Mouse (Mus musculus) layer of hippocampus, adult 9-10 months (tissue): Measurements from ENCODE around the gene Col23a1.
A peak's percentile ranks its signal among the peaks of the same experiment; 100 is the strongest.

Experiments
- DNase-seq: peaks from one replicate; pipeline ENCODE4 v3.0.0; 2022; ENCODE audit warnings: low spot score

Col23a1 gene

GRCm38 (mm10) chr11:51388892-51389340, 99.2 kb downstream of the Col23a1 start:
- no peak for DNase-seq

- DNase-seq, result no peak
These were observed 100.0 kb downstream of the Col23a1 start for GRCm38 (mm10) chr11:51389763-51390162.

- no peak for DNase-seq
These were observed 100.8 kb downstream of the Col23a1 start for GRCm38 (mm10) chr11:51390521-51390920.

- DNase-seq, result peak; percentile 50
These were observed 101.8 kb downstream of the Col23a1 start for GRCm38 (mm10) chr11:51391548-51391947.

DNA sequence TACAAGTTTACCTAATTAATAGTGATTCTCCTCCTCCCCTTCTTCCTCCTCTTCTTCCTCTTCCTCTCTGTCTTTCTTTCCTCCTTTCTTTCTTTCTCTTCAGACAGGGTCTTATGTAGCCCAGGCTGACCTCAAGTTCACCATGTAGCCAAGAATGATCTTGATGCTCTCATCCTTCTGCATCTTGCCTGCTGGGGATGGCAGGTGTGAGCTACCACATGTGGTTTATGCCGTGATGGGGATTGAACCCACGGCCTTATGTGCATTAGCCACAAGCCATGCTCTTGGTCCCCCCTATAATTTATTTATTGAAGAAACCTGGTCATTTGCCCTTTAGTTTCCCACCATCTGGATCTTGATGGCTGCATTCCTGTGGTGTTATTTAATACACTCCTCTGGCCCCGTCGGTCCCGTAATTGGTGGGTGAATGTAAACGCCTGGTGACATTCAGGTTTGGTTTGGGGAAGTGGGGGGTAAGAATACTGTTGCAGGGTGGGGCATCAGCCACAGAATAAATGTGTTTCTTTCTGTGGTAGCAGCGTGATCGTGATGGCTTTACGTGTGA, 104.7 kb downstream of the Col23a1 start:
- DNase-seq, result no peak

GRCm38 (mm10) chr11:51396451-51396850, 106.7 kb downstream of the Col23a1 start:
- DNase-seq, result no peak

GRCm38 (mm10) chr11:51398084-51398483, 108.4 kb downstream of the Col23a1 start:
- no peak for DNase-seq

DNA sequence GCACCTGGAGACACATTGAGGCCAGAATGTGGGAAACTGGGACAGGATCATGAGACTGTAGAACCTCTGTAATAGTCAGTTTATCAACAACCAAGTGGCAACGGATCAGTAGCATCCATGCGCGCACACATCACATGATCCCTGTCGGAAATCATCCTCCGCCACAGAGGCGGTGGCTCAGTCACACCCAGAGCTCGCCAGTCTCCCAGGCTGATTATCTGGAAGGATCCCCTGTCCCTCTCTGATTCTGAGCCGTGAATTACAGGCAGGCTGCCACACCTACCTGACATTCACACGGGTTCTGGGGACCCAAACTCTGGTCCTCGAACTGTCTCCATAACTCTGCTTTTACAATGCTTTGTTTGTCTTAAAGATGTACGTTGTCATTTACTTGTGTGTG, 110.6 kb downstream of the Col23a1 start:
- DNase-seq, result no peak

- DNase-seq, result no peak
These were observed 111.9 kb downstream of the Col23a1 start for GRCm38 (mm10) chr11:51401481-51402128.

GRCm38 (mm10) chr11:51403886-51404285, 114.2 kb downstream of the Col23a1 start:
- no peak for DNase-seq

DNA sequence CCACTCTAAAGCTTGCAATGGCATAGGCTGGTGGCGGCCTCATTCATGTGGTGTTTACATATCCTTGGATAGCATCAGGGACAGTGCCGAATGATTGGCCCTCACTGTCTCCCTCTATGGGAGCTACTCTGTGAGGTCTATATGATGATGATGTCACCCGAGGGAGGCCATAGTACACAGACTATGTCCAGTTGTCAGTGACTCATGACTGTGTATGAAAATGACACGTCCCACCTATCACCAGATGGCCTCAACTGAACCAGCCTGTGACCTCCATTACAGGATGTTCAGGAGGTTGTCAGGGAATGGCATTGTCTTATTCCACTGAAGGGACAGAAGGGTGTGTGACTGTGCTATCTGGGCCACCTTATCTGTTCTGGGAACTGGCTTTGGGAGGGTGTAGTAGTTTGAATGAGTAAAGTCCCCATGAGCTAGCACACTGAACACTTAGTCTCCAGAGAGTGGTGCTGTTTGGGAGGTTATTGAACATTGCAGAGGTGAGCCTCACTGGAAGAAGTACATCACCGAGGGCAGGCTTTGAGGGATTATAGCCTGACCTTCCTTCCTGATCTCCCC, 115.2 kb downstream of the Col23a1 start:
- no peak for DNase-seq

DNA sequence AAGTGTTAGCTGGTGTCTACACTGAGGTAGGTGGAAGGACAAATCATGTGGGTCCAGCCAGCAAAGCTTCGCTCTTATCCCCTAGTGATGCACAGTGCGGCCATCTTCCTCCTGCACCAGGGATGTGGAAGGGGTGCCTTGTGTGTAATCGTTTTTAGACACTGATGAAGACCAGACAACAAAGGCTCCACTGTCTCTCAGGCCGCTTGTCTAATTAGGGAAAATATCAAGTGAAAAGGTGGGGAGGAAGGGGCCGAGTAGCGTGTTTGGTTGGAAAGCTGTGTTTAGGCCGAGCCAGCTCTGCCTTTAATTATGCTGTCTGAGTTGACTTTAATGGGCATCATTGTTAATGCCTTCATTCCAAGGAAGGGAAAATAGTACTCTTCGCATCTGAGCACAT, 116.8 kb downstream of the Col23a1 start:
- no peak for DNase-seq

DNA sequence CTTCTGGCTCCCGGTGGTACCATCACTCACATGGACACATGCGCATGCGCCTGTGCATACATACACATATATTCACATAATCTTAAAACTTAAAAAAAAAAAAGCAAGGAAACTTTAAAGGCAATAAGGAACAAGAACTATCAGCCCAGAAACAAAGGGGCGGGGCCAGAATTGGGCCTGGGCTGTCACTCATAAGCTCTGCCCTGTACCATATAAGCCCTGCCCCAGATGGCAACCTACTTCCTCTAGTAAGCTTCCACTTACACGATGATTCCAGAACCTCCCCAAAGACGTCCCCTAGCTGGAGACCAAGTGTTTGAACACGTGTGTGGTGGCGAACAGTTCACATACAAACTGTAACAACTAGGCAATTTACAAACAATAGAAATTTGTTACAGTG, 117.6 kb downstream of the Col23a1 start:
- DNase-seq, result no peak

DNA sequence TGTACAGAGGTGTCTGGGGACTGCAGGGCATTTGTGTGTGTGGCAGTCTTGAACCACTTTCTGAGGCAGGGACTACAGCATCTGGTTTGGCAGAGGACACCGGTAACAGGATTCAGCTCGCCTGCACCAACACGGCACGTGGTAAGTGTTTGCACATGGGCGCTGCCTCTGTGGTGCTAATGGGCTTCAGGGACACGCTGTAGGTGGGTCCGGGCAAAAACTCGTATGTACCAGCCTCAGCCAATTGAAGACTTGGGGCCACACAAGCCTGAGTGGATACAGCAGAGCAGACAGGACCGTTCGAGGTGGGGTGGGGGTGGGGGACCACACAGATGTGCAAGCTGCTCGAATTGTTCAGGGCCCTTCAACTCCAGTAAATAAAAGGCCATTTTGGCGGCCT, 121.1 kb downstream of the Col23a1 start:
- DNase-seq, result no peak

DNA sequence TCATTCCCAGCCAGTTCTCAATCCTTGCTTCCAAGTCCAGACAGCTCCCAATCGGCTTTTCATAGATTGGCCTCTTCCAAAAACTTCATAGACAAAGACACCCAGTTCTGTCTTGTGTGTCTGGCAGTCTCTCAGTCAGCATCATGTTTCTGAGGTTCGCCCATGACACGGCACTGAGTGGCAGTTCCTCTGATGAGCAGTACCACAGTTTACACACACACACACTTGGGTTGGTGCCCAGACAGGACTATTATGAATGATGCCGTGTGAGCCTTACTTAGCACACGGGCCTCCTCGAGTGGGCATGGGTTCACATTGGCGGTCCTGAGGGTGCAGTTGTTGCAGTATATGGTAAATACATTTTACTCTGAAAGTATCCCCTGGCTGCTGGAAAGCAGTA, 124.8 kb downstream of the Col23a1 start:
- no peak for DNase-seq

- no peak for DNase-seq
These were observed 125.4 kb downstream of the Col23a1 start for GRCm38 (mm10) chr11:51415049-51415688.

DNA sequence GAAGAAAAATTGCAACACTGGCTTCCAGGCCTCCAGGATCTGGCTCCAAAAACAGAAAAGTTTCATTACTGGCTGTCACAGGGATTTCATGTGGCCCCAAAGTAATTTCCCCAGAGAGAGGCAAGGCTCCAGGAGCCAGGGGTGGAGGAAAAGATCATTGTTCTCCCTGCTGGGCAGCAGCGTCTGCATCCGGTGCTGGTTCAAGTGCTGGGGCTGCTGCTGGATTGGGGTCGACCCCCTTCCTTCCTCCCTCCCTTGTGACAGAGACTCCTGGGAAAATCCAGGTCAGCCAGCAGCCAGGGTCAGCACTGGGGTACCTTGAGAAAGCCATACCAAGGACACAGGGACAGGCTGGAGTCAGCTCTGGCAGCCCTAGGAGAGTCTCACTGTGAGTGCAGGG, 129.1 kb downstream of the Col23a1 start:
- no peak for DNase-seq

GRCm38 (mm10) chr11:51421878-51422277, 132.2 kb downstream of the Col23a1 start:
- no peak for DNase-seq

DNA sequence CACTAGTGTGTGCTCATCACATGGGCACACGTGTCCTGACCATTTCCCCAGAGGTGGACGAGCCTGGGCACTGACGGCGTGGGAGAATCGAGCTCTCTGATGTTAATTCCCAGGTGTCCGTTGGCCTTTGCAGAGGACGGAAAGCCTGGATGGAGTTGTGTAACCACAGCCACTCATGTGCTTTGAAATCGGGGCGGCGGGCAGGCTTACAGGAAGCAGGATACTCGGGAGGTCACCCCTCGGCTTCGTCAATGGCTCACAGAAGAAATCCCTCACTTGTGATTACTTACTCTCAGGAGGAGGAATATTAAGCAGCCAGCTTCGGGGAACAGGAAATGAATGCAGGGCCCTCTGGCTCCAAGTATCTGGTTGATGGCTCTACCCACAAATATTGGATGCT, 133.0 kb downstream of the Col23a1 start:
- DNase-seq, result no peak

GRCm38 (mm10) chr11:51426155-51426554, 136.4 kb downstream of the Col23a1 start:
- no peak for DNase-seq

DNA sequence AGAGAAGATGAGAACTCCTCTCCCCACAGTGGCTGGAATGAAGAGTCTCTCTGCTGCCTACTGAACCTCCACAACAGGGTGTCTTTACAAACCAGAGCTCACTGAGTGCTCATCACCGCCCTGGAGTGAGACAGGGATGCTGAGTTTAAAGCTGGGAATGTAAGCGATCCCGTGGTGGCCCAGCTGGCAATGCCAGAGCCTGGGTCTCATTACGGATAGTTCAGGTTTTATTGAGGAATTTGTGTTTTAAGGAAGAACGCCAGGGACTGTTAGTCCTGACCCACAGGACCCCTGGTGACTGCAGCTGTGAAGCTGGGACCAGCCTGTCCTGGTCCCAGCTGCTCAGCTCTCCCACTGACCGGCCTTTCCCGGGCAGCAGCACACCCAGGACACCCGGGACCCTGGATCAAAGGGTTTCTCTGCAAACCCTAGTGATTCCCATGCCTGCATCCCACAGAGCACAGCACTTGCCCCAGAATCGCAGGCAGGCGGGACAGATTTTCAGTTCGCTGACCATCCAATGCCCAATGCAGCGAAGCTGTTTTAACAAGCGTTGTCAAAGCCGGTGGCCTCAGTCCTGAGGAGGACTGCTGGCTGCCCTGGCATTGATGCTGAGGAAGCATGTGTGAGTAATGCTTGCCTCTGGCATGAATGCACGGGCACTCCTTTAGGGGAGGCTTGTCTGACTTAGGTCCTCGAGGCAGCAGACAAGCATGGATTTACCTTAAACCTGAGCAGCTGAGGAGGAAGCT, 139.9 kb downstream of the Col23a1 start:
- no peak for DNase-seq

DNA sequence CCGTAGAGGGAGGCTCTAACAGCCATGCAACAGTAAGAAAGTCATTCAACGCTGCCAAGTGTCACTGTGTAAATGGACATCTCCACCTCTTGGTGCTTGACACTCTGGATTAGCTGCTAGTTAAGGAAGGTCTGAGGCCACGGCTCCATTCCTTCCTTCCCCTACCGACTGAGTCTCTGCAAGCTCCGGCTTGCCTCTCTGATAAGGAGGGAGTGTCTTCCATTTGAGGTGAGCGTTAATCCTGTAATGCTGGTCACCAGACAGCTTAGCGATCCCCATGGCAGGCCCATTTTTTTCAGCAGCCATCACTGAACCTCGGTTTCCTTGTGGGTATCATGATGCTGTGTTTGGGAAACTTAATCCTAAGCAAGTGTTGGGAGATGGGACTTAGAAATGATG, 140.5 kb downstream of the Col23a1 start:
- no peak for DNase-seq

GRCm38 (mm10) chr11:51431287-51431686, 141.6 kb downstream of the Col23a1 start:
- no peak for DNase-seq
